Mouse (Mus musculus): ENCODE results near the gene Lrrc8b. TPM values are rescaled to one million over a fixed set of nuclear protein-coding genes. Genes with fewer than 3 reads are reported as not detected.

Gene Lrrc8b
- polyA plus RNA-seq, 1 experiment: 26.7 TPM

DNA sequence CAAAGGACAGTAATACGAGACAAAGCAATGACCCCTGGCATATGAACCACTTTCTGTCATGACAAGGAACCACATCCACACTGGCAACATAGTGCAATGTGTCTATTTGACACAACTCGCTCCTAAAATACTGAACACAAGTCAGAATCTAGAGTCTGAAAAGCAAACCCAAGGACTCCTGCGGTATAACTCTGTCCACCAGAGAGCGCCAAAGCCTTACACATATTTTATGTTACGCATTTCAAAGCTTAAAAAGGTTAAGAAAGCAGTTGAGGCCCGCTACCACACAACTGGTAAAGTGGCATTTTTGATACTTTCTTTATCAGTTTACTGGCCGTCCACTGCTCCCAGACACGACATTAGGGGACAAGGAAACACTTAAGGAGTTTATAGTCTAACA is 10.6 kb upstream of the Lrrc8b start:
- WGBS: 7% methylated on average over 8 of the region's 8 CpGs
- Histone ChIP-seq H3K4me1 (ENCODE audit: control insufficient read depth, insufficient read depth, low read length) (0 out of 2 replicates have a peak, but pooled peaks cover 2% of the 10 kb centered on the region), H3K4me3 (replicated peaks; ENCODE audit: extremely low read depth, low read depth, low read length) (no peak overlapping the region)
- TF ChIP-seq CTCF (IDR thresholded peaks at IDR 0.05; ENCODE audit: insufficient read depth, low read length) (peak; percentile 21; the same call in 1 of the 2 replicates), POLR2A (IDR thresholded peaks at IDR 0.05; ENCODE audit: borderline replicate concordance, extremely low read depth, low read depth, low read length) (no peak)
- DNase-seq: peak; percentile 79

DNA sequence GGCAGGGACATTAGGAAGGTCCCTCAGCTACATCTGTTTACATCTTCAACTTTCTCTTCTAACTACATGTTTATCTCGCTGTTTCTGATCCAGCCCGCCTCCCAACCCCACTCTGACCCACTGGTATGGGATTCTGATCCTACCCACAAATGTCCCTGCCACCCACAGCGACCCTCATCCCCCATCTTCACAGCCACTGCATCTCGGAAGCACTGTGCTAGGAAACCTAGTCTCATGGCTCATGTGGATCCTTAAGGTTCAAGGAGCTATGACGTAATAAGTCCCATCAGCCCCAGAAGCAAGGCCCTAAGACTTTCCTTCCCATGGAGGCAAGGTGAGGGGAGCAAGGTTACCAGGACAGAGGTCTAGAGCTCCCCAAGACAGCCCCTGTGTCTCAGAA is 7.9 kb upstream of the Lrrc8b start:
- 86% methylated on average over 5 of the region's 5 CpGs for WGBS
- H3K4me1 ChIP-seq (ENCODE audit: control insufficient read depth, insufficient read depth, low read length): no peaks in the 10 kb centered on the region
- no peak for TF ChIP-seq POLR2A (IDR thresholded peaks at IDR 0.05; ENCODE audit: borderline replicate concordance, extremely low read depth, low read depth, low read length)
- no peak for TF ChIP-seq CTCF (IDR thresholded peaks at IDR 0.05; ENCODE audit: insufficient read depth, low read length)
- H3K4me3 ChIP-seq (replicated peaks; ENCODE audit: extremely low read depth, low read depth, low read length): no peak overlapping the region
- DNase-seq: no peak

GRCm38 (mm10) chr5:105409092-105409491 is 6.5 kb upstream of the Lrrc8b start:
- WGBS: 55% methylated on average over 4 of the region's 4 CpGs
- H3K4me1 ChIP-seq (ENCODE audit: control insufficient read depth, insufficient read depth, low read length): no peaks in the 10 kb centered on the region
- no peak for DNase-seq
- no peak for TF ChIP-seq CTCF (IDR thresholded peaks at IDR 0.05; ENCODE audit: insufficient read depth, low read length)
- H3K4me3 ChIP-seq (replicated peaks; ENCODE audit: extremely low read depth, low read depth, low read length): no peak overlapping the region

- no peak overlapping the region for H3K4me3 ChIP-seq (replicated peaks; ENCODE audit: extremely low read depth, low read depth, low read length)
- peaks cover 2% of the 10 kb centered on the region; the same call in 1 of the 2 replicates for H3K4me1 ChIP-seq (ENCODE audit: control insufficient read depth, insufficient read depth, low read length)
- no peak for TF ChIP-seq CTCF (IDR thresholded peaks at IDR 0.05; ENCODE audit: insufficient read depth, low read length)
- no peak for TF ChIP-seq POLR2A (IDR thresholded peaks at IDR 0.05; ENCODE audit: borderline replicate concordance, extremely low read depth, low read depth, low read length)
- DNase-seq: no peak
- WGBS: 60% methylated on average over 6 of the region's 6 CpGs
These were observed 4.9 kb upstream of the Lrrc8b start for GRCm38 (mm10) chr5:105410521-105411293.

DNA sequence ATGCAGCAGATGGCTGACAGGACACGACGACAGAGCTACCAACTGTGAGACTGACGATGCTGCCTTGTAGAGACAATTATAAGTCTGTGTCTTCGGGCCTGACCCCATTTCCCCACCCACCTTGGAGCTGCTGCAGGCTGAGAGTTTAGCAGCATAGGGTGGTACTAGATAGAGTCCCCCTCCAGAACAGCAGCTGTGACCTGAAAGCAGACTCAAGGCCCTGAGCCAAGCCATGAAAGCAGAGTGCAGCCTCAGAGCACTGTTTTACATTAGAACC is 4.3 kb upstream of the Lrrc8b start:
- H3K4me3 ChIP-seq (replicated peaks; ENCODE audit: extremely low read depth, low read depth, low read length): no peak overlapping the region
- WGBS: 68% methylated on average over 4 of the region's 4 CpGs
- TF ChIP-seq CTCF (IDR thresholded peaks at IDR 0.05; ENCODE audit: insufficient read depth, low read length) (no peak), POLR2A (IDR thresholded peaks at IDR 0.05; ENCODE audit: borderline replicate concordance, extremely low read depth, low read depth, low read length) (no peak)

GRCm38 (mm10) chr5:105411768-105412167 is 3.8 kb upstream of the Lrrc8b start:
- 75% methylated on average over 2 of the region's 2 CpGs for WGBS
- no peak overlapping the region for H3K4me3 ChIP-seq (replicated peaks; ENCODE audit: extremely low read depth, low read depth, low read length)
- TF ChIP-seq CTCF (IDR thresholded peaks at IDR 0.05; ENCODE audit: insufficient read depth, low read length): no peak
- no peak for TF ChIP-seq POLR2A (IDR thresholded peaks at IDR 0.05; ENCODE audit: borderline replicate concordance, extremely low read depth, low read depth, low read length)
- DNase-seq: no peak
- peaks cover 2% of the 10 kb centered on the region; the same call in 1 of the 2 replicates for H3K4me1 ChIP-seq (ENCODE audit: control insufficient read depth, insufficient read depth, low read length)

More for the DNA sequence above, 4.3 kb upstream of the Lrrc8b start:
- peaks cover 2% of the 10 kb centered on the region; the same call in 1 of the 2 replicates for H3K4me1 ChIP-seq (ENCODE audit: control insufficient read depth, insufficient read depth, low read length)
- DNase-seq: no peak

DNA sequence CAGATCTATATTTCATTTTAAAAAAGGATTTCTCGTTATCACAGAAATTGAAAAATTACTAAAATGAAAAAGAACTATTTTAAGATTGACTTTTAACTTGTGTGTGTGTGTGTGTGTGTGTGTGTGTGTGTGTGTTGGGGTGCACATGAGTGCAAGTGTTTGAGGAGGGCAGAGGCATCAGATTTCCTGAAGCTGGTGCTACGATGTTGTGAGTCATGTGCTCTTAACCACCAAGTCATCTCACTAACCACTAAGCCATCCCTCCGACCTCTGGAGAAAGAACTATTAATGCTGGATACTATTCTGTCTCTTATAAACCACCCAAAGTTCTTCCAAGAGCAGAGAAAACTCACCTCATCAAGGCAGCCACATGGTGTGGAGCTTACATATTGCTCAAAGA is 2.9 kb upstream of the Lrrc8b start:
- Histone ChIP-seq H3K4me1 (ENCODE audit: control insufficient read depth, insufficient read depth, low read length) (peaks cover 2% of the 10 kb centered on the region), H3K4me3 (replicated peaks; ENCODE audit: extremely low read depth, low read depth, low read length) (no peak overlapping the region)
- TF ChIP-seq CTCF (IDR thresholded peaks at IDR 0.05; ENCODE audit: insufficient read depth, low read length) (no peak), POLR2A (IDR thresholded peaks at IDR 0.05; ENCODE audit: borderline replicate concordance, extremely low read depth, low read depth, low read length) (no peak)
- no peak for DNase-seq
- 79% methylated on average over 3 of the region's 3 CpGs for WGBS

DNA sequence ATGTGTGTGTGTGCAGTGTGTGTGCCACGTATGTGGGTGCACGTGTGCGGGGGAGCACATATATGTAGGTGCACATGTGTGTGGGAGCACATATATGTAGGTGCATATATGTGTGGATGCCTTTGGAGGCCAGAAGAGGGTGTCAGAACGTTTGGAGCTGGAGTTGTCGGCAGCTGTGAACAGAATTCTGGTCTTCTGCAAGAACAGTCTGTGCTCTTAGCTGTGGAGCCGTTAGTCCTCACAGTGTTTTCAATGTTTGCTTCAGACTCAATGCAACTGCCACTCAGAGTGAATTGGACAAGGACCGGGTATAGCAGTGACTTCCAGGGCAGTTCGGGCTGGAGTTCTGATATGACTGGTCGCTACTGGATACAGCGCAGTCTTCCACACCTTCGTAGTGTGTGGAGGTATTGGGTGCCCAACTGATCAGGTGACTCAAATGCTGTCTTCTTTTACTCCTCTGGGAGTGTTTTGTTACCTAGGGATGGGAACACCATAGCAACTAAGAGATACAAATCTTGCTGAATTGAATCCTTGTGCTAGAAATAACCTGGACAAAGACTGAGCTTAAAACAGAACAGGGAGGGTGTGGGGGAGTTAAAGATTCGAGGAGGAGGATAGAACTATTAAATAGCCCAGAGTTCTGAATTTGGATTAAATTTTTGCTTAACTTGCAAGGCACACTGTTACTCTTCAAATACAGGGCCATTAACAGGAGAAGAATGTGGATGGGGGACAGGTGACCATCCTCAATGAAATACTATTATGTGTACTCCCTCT is 1.0 kb upstream of the Lrrc8b start:
- TF ChIP-seq CTCF (IDR thresholded peaks at IDR 0.05; ENCODE audit: insufficient read depth, low read length): no peak
- TF ChIP-seq POLR2A (IDR thresholded peaks at IDR 0.05; ENCODE audit: borderline replicate concordance, extremely low read depth, low read depth, low read length): no peak
- DNase-seq: no peak
- H3K4me3 ChIP-seq (replicated peaks; ENCODE audit: extremely low read depth, low read depth, low read length): no peak overlapping the region
- 83% methylated on average over 12 of the region's 12 CpGs for WGBS
- H3K4me1 ChIP-seq (ENCODE audit: control insufficient read depth, insufficient read depth, low read length): peaks cover 2% of the 10 kb centered on the region

GRCm38 (mm10) chr5:105415951-105416675 is 538 bp downstream of the Lrrc8b start:
- DNase-seq: peak; percentile 49
- no peak for TF ChIP-seq CTCF (IDR thresholded peaks at IDR 0.05; ENCODE audit: insufficient read depth, low read length)
- TF ChIP-seq POLR2A (IDR thresholded peaks at IDR 0.05; ENCODE audit: borderline replicate concordance, extremely low read depth, low read depth, low read length): no peak
- WGBS: 3% methylated on average over 34 of the region's 36 CpGs
- Histone ChIP-seq H3K4me1 (ENCODE audit: control insufficient read depth, insufficient read depth, low read length) (peaks cover 2% of the 10 kb centered on the region), H3K4me3 (replicated peaks; ENCODE audit: extremely low read depth, low read depth, low read length) (peak overlapping the region; percentile 71)

Data from lung, adult 2 months (tissue).